Mouse (Mus musculus) adrenal gland, postnatal 14 days (tissue): ENCODE measurements at regions not wholly inside any gene's neighbourhood (a gene's known extent, or its start where the extent isn't known, plus 50 kb on each side); places are given as distances from the start of the nearest gene placed in this dataset.
A peak's percentile ranks its signal among the peaks of the same experiment; 100 is the strongest.

Experiments used
- DNase-seq: peaks from one replicate; pipeline ENCODE4 v3.0.0; 2021; ENCODE audit warnings: mixed read lengths

GRCm38 (mm10) chr8:74639276-74639675 is 233.7 kb upstream of the Isx start:
- DNase-seq, result no peak

- DNase-seq, result no peak
Measured at GRCm38 (mm10) chr8:74640636-74641035, 232.3 kb upstream of the Isx start.

DNA sequence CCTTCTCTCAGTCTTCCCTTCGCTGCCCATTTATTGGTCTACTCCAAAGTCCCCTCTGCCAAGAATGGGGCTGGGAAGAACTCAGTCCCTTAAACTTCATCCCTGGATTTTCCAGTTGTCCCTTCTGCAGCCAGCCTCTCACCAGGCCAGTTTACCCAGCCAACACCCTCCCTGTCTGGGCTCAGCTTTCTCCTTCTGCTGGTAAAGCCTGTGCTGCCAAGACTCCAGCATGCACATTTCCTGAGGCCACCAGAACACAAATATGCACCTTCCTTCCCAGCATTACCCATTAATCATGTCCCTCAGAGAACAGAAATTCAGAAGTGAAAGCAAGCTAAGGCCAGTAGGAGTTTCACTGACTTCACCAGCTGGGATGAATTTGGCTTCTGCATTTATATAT is 213.0 kb upstream of the Isx start:
- no peak for DNase-seq

DNA sequence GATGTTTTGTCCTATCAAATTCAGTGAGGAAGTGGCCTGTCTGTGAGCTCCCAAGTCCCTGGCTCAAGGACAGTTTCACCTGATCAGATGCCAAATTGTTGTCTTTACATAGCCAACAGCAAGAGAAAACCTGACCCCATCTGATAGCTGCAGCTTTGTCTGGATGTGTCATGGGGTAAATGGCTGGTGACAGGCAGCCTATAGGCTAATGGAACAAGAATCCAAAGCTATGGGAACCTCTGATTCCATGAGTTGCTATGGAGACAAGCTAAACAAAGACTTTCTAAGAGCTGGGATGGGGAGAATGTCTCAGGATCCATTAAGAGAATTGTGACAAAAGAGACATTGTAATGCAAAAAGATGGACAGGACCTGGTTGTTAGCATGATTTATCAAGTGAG is 184.6 kb upstream of the Isx start:
- DNase-seq, result no peak

DNA sequence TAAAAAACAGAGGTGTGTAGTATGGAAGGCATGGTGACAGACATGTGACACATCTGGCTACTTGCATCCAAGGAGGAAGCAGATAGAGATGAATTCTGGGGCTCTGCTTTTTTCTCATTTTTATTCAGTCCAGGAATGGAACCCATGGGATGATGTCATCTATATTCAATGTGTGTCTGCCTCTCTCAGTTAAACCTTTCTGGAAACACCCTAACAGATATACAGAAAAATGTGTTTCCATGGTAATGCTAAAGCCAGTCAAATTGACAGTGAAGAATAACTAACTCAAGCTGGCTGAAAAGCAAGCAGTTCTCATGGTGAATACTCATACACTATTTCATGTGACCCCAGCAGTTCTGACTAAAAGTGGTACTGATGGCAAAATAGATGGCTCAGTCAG is 177.0 kb upstream of the Isx start:
- DNase-seq, result no peak

DNA sequence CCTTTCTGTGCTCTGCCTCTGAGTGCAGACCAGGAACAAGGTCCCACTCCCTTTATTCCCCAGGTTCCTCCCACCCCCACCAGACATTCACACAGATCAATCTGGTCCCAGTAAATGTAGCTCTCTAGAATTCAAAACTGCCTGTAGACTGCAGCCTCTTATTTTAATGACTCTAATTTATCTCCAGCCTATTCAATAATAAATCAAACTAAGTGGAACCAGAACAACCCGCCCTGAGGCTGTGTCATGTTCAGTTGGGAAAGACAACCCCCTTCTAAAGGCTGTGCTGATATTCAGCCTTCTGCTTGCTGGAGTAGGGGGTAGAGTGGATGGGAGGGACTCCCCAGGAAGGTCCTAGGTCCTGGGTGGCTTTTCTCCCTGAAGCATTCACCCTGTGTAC is 175.7 kb upstream of the Isx start:
- DNase-seq, result peak; percentile 6

DNA sequence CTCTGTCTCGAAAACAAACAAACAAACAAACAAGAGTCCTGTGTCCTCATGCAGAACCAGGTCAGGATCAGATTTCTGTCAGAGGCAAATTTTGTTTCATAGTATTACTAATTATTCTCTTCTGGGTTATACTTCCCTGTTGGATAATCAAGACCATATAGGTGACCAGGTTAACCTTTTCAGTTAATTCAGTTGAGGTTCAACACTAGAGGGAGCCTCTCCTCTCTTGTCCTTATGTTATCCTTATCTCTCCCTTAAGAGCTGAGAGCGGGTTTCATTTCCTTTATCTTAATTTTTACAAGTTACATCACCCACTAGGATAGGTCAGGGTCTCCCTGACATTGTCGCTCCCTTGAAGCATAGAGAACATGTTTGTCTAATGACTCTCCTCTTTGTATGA is 160.4 kb upstream of the Isx start:
- no peak for DNase-seq

DNA sequence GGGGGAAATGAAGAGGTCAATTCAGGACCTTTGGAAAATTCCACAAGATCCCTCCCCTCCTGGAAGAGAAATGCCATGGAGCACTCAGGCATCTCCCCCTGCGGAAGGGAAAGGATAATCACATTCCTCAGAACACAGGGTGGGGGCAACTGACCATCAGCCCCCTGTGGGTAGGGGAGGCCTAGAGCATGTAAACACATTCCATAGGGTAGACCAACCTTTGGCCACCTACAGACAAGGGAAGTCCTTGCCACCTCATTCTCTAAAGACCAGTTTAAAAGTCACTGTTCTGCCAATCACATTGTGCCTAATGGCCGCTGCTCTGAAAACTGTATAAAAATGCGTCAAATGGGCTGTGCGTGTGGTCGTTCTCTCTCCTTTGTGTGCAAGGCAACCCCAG is 156.9 kb upstream of the Isx start:
- DNase-seq, result no peak

DNA sequence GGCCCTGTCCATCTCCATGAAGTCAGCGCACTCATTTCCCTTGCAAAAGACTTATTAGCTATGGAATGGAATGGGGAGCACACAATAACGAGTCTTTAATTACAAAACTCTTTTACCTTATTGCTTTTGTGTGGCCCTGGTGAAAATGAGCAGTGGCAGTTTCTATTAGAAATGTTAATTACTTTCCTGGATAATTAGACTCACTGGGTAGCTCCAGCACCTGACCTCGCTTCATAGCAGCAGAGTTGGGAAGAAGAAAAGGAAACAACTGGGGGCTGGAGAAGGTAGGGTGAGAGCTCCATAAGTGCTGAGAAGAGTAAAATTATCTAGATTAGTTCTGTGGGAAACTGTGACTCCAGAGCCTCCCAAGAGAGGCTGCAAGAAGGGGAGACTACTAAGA is 108.2 kb upstream of the Isx start:
- DNase-seq, result no peak

GRCm38 (mm10) chr8:74775549-74775948 is 97.4 kb upstream of the Isx start:
- no peak for DNase-seq

- DNase-seq, result no peak
Measured at GRCm38 (mm10) chr8:74781087-74781486, 91.9 kb upstream of the Isx start.

DNA sequence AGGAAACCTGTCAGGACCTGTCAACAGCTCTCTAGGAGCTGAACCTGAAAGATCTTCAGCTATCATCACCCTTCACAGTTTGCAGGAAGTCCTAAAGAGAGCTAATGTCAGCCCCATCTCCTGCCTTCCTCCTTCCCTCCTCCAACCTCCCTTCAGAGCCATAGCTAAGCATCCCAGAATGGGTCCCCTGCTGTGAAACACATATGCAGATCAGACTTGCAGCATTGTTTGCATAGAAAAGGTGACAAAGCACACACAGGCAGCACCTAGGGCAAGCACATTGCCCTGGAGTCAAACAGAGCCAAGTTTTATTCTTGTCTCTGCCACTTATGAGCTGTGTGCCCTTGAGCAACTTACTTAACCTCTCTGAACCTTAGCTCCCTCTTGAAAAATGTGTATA is 64.3 kb upstream of the Isx start:
- DNase-seq, result no peak

- DNase-seq, result no peak
Measured at GRCm38 (mm10) chr8:74810054-74810453, 62.9 kb upstream of the Isx start.

- no peak for DNase-seq
Measured at GRCm38 (mm10) chr8:74818434-74818833, 54.5 kb upstream of the Isx start.

- DNase-seq, result no peak
Measured at GRCm38 (mm10) chr8:74820716-74821115, 52.3 kb upstream of the Isx start.

GRCm38 (mm10) chr8:74822288-74822687 is 50.7 kb upstream of the Isx start:
- DNase-seq, result no peak
